Mouse (Mus musculus) A20 (cell line): Measurements from ENCODE around the gene Pcnx3.

Experiments
- DNase-seq: peaks from one replicate; pipeline ENCODE4 v3.0.0-alpha.2; 2011; ENCODE audit warnings: low read depth, low spot score

The Pcnx3 gene

DNA sequence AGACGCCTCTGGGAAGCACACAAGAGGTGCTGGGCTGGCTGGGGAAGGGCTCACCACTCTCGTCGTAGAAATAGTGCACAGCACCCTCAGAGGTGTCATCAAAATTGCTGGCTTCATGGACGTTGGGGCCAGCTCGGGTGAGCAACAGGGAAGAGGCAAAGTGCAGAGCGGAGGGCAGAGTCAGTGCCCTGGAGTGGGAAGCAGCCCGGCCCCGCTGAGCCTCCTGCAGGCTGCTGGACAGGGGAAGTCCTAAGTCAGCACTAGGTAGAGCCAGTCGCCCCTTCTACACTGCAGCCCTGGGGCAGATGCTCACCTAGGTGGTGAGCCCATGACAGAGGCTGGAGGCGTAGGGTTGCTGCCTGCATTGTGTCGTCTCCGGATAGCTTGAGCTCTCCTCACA lies 4.5 kb downstream of the Pcnx3 start:
- no peak for DNase-seq

DNA sequence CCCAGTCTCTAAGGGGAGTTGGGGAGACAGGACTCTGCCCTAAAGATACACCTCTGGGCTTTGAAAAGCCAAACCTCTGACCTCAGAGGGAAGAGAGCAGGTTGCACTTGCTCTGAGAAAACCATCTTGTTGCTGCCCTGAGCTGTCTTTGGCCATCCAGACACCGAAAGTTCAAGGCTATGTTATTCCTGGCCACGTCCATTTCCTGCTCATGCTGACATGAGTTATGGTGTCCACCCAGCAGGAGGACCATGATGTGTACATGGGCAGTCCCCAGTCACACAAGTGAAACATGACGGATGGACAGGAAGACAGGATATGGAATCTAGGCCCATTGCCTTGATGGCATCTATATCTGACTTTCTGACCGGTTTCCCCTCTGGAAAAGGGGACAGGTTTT lies 8.3 kb downstream of the Pcnx3 start:
- no peak for DNase-seq

- DNase-seq = no peak
Measured at GRCm38 (mm10) chr19:5668372-5668771, 20.3 kb downstream of the Pcnx3 start.

DNA sequence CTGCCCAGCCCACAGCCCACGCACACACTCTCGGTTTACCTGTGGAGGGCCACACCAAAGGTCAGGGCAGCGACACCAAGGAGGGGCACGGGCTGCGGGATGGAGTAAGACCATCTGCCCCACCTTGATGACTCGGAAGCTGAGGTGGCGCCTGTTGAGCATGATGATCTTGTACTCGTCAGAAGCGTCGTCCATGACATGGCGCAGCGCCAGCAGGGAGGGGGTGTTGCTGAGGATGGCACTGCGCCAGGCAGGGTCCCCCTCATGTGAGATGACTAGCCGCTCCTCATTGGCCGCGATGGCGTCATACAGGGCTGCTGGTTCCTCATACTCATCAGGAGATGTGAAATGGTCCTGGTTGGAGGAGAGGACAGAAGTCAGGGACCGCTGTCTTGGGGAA lies 22.3 kb downstream of the Pcnx3 start:
- DNase-seq = no peak

DNA sequence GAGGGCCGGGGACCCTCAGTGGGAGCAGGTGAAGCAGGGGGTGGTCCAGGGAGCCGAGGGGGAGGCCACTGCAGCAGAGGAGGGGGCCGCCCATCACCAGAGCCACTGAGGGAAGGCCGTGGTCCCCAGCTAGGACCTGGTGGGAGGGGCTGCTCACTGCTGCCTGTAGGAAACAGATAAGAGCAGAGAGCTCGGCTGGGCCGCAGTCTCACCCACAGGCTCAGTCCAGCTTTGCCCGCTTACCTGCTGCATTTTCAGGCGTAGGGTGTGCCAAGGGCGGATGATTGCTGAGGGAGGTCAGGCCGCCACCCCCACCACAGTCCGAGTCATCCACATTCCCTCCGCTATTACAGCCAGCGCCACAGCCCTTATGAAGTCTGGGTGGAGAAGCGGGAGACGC lies 23.2 kb downstream of the Pcnx3 start:
- DNase-seq = no peak

GRCm38 (mm10) chr19:5664669-5665257 lies 23.9 kb downstream of the Pcnx3 start:
- no peak for DNase-seq

GRCm38 (mm10) chr19:5662981-5663913 lies 25.5 kb downstream of the Pcnx3 start, which contains the start of gene Sipa1:
Gene Sipa1 (minus strand): TSS chr19:5663707.
- peak; percentile 93 for DNase-seq

GRCm38 (mm10) chr19:5662310-5662709 lies 26.4 kb downstream of the Pcnx3 start:
- peak; percentile 48 for DNase-seq

- DNase-seq = peak; percentile 61
Measured at GRCm38 (mm10) chr19:5660942-5661751, 27.6 kb downstream of the Pcnx3 start.

DNA sequence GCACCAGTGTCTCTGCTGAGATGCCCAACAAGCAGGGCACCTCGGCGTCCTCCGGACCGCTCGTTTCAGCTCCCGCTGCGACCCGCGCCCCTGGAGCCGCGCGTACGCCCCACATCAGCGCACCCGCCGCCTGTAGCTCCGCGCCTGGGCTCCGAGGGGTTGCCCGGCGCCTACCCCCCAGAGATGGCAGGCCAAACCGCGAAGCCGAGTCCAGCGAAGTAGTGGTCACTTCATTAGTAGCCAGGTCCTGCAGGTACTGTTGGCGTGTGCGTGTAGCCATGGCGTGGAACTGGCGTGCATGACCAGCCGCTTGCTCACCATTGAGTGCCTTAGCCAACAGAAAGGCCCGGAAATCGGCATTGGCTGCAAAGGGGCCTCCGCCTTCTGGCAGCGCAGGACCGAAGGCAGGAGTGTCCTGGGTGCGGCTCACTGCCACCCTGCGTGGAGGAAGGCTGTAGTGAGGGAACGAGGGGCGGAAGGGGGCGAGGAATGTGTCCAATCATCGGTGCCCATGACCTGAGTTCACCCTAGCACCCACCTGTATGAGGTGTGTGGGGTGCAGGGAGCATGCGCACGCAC lies 33.9 kb downstream of the Pcnx3 start:
- DNase-seq = no peak

DNA sequence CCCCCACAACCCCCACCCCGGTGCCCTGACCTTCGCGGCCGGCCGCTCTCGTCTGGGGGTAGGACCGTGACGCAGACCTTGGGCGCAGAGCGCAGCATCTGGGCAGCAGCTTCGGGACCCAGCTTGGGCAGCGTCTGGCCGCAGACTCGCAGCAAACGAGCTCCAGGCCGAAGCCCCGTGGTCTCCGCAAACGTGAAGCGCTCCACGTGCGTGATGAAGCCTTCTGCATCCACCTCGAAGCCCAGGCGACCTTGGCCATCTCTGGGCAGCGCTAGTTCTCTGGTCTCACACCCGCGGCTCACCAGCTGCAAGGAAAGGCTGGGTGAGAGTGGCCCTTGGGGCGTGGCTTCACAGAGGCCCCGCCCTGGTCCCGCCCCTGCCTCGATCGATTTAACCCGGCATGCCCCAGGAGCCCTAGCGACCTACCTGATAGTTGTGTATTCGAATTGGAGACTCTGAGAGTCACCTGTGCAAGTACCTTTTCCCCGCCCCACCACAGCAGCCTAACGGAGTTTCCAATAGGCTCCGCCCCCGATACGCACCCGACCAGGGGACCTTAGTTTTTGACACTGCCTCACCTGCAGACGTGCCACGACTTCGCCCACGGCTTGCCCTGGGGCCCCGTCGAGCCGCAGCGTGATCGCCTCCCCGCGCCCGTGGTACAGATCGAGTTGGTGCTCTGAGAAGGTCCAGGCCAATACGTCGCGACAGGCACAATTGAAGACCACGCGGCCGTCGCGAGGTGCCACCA lies 34.6 kb downstream of the Pcnx3 start:
- DNase-seq = no peak

DNA sequence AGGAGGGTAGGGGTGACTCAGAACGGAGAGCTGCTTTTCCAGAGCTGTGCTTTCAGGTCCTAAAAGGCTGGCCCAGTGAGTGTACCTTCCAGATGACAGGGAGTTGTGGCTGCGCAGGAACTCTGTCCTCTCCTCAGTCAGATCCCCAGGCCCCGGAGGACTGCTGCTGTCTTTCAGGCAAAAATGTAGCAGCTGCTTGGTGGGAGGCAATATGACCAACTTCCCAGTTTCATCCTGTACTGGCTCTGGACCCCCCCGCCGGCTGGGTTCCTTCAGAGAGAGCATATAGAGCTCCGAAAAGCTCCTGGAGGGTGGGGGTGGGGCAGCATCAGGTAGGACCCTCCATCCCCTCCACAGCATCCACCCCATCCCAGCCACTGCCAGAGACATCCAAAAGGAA lies 36.1 kb downstream of the Pcnx3 start:
- no peak for DNase-seq

DNA sequence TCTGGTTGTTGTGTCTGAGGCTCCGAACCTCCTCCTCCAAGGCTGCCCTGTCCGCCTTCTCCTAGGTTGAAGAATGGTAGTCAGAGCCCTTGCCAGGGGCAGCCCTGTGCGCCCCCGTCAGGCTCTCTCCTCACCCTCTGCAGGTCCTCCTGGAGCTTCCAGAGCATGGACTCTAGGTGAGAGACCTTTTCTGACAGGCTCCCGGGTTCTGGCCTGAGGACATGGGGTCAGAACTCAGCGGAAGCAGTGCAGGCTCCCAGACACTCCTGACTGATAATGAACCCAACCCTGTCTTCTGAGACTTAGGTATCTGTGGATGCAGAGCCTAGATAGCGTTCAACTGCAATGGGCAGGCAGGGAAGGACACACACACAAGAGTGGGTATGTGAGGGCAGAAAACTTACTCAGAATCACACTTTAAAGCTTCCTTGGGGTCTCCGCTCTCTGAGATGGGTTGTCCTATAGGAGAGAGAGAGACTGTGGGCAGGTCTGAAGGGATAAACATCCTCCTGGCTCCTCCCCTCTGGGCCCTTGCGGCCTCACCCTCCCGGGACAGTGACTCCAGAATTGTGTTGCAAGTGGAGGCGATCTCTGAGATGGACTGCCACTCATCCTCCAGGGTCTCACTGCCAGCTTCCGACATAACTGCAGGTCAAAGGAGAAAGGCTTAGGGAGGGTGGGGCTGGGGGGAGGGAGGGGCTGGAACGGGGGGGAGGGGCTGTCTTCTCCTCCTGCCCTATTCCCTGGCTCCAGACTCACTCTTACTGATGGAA lies 37.0 kb downstream of the Pcnx3 start:
- DNase-seq = no peak

DNA sequence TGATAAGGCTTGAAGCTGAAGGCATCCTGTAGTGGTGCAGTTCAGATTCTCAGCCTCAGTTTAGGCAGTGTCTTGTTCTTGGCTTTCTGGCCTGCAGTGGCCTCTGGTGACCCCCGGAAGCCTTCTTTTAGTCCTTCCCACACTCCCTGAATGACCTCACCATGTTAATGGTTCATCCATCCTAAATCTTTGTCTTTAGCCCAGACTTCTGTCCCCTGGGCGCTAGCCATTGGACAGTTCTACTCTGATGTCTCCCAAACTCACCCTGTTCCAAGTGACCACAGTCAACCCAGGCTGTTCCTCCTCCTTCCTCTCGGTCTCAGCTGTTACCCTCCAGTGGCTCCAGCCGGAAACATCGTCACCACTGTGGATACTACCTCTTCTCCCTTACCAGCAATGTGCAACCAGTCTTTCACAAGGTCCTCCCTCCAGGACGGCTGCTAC lies 39.4 kb downstream of the Pcnx3 start:
- DNase-seq = no peak

GRCm38 (mm10) chr19:5648401-5649297 lies 40.1 kb downstream of the Pcnx3 start:
- peak; percentile 94 for DNase-seq

DNA sequence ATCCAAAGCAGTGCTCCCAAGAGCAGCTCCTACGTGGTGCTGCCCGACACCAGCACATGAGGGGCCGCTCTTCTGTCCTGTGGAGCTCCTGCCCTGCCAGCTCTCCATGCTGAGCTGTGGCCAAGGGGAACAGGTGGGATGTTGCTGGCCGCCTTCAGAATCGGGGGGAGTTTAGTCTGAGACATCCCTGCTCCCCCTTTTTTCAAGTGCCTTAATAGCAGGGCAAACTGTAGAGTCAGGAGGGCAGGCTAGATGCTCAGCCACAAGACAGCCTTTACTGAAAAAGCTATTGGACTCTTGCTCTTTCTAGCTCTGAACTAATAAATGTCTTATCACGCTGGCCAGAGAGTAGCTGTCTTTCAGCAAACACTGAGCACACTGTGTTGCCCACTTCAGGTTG lies 40.9 kb downstream of the Pcnx3 start:
- DNase-seq = no peak

- DNase-seq = no peak
Measured at GRCm38 (mm10) chr19:5646731-5647330, 41.9 kb downstream of the Pcnx3 start.

- DNase-seq = no peak
Measured at GRCm38 (mm10) chr19:5645280-5645679, 43.4 kb downstream of the Pcnx3 start.

- no peak for DNase-seq
Measured at GRCm38 (mm10) chr19:5641641-5642040, 47.1 kb downstream of the Pcnx3 start.
